Mouse (Mus musculus) lung, postnatal 10 days (tissue): ENCODE results near the gene Tulp4.
"Not testable (repeated sequence)": the region's sequence is repeated elsewhere in the genome, so short reads cannot be mapped to it uniquely, and the experiment has no call there.

ENCODE experiments used
- DNase-seq: peaks from one replicate; pipeline ENCODE4 v3.0.0; 2021

Gene Tulp4

GRCm38 (mm10) chr17:6286169-6286568 lies 179.9 kb downstream of the Tulp4 start:
- DNase-seq = not testable (repeated sequence)

DNA sequence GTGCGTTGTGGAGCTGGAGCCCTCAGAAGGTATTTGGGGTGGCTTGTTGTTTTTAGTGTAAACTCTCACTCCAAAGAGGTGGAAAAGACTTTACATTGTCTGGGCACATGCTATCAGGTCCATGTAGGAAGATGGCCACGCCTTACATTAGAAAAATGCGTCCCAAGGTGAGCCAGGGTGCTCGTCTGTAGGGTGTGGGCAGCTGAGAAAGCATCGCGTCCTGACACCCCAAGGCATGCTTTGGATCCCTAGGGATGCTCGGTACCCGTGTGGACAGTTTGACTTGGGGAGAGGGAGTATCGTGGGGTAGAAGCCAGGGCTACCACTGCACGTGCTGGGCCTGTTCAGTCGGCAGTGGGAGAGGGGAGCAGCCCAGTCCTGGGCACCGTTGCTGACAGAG lies 182.8 kb downstream of the Tulp4 start:
- DNase-seq = not testable (repeated sequence)

DNA sequence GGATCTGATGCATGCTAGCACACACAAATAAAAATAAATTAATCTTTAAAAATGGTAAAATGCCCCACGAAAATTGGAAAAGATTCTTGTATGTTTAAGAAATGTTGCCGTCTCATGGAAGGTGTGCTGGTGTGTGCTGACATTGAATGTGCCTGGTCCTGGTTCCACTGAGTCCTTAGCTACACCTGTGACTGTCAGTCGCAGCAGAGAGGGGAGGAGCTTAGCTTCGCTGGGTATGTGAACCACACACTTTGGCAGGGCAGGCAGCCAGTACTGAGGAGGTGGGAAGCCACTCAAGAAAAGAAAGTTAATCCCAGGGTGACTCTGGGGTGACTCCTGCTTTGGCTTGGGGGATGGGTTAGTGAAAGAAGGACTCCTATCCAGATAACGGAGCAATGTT lies 187.6 kb downstream of the Tulp4 start:
- DNase-seq = not testable (repeated sequence)

- not testable (repeated sequence) for DNase-seq
Observed at GRCm38 (mm10) chr17:6297060-6297795, 191.0 kb downstream of the Tulp4 start.

GRCm38 (mm10) chr17:6300190-6300863 lies 194.1 kb downstream of the Tulp4 start:
- not testable (repeated sequence) for DNase-seq
